Comparison of ENCODE assay signal across 11 mouse cellular contexts in genomic region chr1:135158633-135159032, GRCm38 (mm10). TPM values are rescaled to one million over a fixed set of nuclear protein-coding genes. Genes with fewer than 3 reads are reported as not detected.
DNase-seq lines count a peak whose midpoint lies in the region; ATAC-seq and TF ChIP-seq lines count a peak whose summit lies in the region.
"Had no signal": no experiment of that assay in that cellular context is flagged by ENCODE, and none has a peak within 500 bp of the region (broad histone marks: within the 10 kb centered on the region; RNA-seq: fewer than 3 reads in every experiment).

No protein-coding gene starts in this region.

- H3K27ac ChIP-seq in forebrain, embryonic 13.5 days, result peak overlapping the region; percentile 63
- H3K27ac ChIP-seq: heart, embryonic 10.5 days had no signal

- H3K27me3 ChIP-seq in forebrain, embryonic 13.5 days, result no peaks in the 10 kb centered on the region; the same call in 1 of the 2 replicates
- no peaks in the 10 kb centered on the region for H3K27me3 ChIP-seq in myocyte (ENCODE audit: control insufficient read depth, insufficient read depth, insufficient read length)

- H3ac ChIP-seq in myocyte (ENCODE audit: control insufficient read depth, insufficient read length), result no peak overlapping the region

- no peak overlapping the region for H3K4me3 ChIP-seq in forebrain, embryonic 13.5 days
- no peak overlapping the region for H3K4me3 ChIP-seq in myocyte
- H3K4me3 ChIP-seq: heart, embryonic 10.5 days had no signal

- H3K4me1 ChIP-seq in forebrain, embryonic 13.5 days, result peaks cover 34% of the 10 kb centered on the region

- ATAC-seq in forebrain, embryonic 13.5 days, result peak; percentile 69

- DNase-seq in layer of hippocampus, adult 18-20 months (ENCODE audit: low spot score in 2 of 2), result peak; percentile 32 to 59
- DNase-seq in layer of hippocampus, postnatal 25 days (ENCODE audit: extremely low spot score in 1 of 2, low spot score in 1 of 2), result no peak
- DNase-seq in layer of hippocampus, postnatal 10 days (ENCODE audit: low spot score in 2 of 2), result peak; percentile 70 to 76
- DNase-seq in urinary bladder, postnatal 10 days (ENCODE audit: low spot score), result no peak
- DNase-seq in adrenal gland, postnatal 4 days (ENCODE audit: low spot score in 2 of 2), result no peak
- DNase-seq in adrenal gland, adult 8-10 months, result no peak
- DNase-seq: kidney, postnatal 36 days; lung, embryonic 14.5 days had no signal

- H3K79me2 ChIP-seq in myocyte (ENCODE audit: control insufficient read depth, insufficient read depth), result no peaks in the 10 kb centered on the region

- 0 out of 2 replicates have a peak overlapping the region, but pooled peaks have one; percentile 1 for H3K4me2 ChIP-seq in forebrain, embryonic 13.5 days
- no peak overlapping the region for H3K4me2 ChIP-seq in myocyte (ENCODE audit: low read depth)
- H3K4me2 ChIP-seq: lung, embryonic 14.5 days had no signal

- no peaks in the 10 kb centered on the region for H3K9me3 ChIP-seq in forebrain, embryonic 13.5 days (replicated peaks)
- H3K9me3 ChIP-seq: heart, embryonic 10.5 days had no signal

- WGBS in forebrain, embryonic 13.5 days, result 47% methylated on average over 5 of the region's 5 CpGs

- H3K9ac ChIP-seq in forebrain, embryonic 13.5 days, result no peak overlapping the region
- H3K9ac ChIP-seq: lung, embryonic 14.5 days had no signal

- H3K36me3 ChIP-seq in forebrain, embryonic 13.5 days (ENCODE audit: poor library complexity, severe bottlenecking), result peaks cover 23% of the 10 kb centered on the region
- H3K36me3 ChIP-seq in myocyte (ENCODE audit: control insufficient read depth, insufficient read depth), result peaks cover 19% of the 10 kb centered on the region

- TF ChIP-seq POLR2A in myocyte (IDR thresholded peaks at IDR 0.05; ENCODE audit: insufficient read length, low read depth), result no peak

TF ChIP-seq in myocyte, 11 proteins besides CTCF, POLR2A, EP300 and RAD21:
- TF ChIP-seq TCF3 (IDR thresholded peaks at IDR 0.05; ENCODE audit: insufficient read length, low read depth) (no peak), POLR2AphosphoS2 (IDR thresholded peaks at IDR 0.05; ENCODE audit: insufficient read length, low read depth) (peak; percentile 26)

RNA-seq across cellular contexts. Expression of gene Gpr37l1, which starts 8.8 kb away (rescaled TPM):
- 100 to 1,000 TPM; 195 to 208 TPM for total RNA-seq in layer of hippocampus, adult 18-20 months (2021)
- total RNA-seq in layer of hippocampus, postnatal 25 days (2021), result 100 to 1,000 TPM; 226 to 229 TPM
- polyA plus RNA-seq in forebrain, embryonic 13.5 days (2015; fragmentation: Nextera tagmentation; extraction: Ambion mirVana), result not detected in 2 replicates
- 100 to 1,000 TPM; 120 to 129 TPM for total RNA-seq in layer of hippocampus, postnatal 10 days (2021)
- polyA plus RNA-seq in myocyte (2012; fragmentation: generic; extraction: Trizol), result 0.07 TPM
- 1 to 10 TPM in 1 of 2 experiments, under 1 TPM in 1; 0.82 to 1.0 TPM for total RNA-seq in adrenal gland, postnatal 4 days (2021)
- 1 to 10 TPM in 3 of 4 experiments, under 1 TPM in 1; 0.80 to 1.9 (median 1.3) TPM for total RNA-seq in adrenal gland, adult 8-10 months (2022)
- polyA plus RNA-seq: heart, embryonic 10.5 days; lung, embryonic 14.5 days had no signal

RNA-seq across cellular contexts. Expression of gene Arl8a, which starts 12.0 kb away (rescaled TPM):
- total RNA-seq in layer of hippocampus, adult 18-20 months (2021), result 100 to 1,000 TPM; 248 to 258 TPM
- 100 to 1,000 TPM; 259 to 264 TPM for total RNA-seq in layer of hippocampus, postnatal 25 days (2021)
- polyA plus RNA-seq in forebrain, embryonic 13.5 days (2015; fragmentation: Nextera tagmentation; extraction: Ambion mirVana), result 161 and 162 TPM in 2 replicates
- total RNA-seq in layer of hippocampus, postnatal 10 days (2021), result 100 to 1,000 TPM; 393 to 420 TPM
- 61.2 TPM for polyA plus RNA-seq in myocyte (2012; fragmentation: generic; extraction: Trizol)
- 10 to 100 TPM; 62.8 to 73.7 TPM for total RNA-seq in adrenal gland, postnatal 4 days (2021)
- total RNA-seq in adrenal gland, adult 8-10 months (2022), result 10 to 100 TPM; 57.5 to 77.4 (median 68.5) TPM

RNA-seq across cellular contexts. Expression of gene Ptpn7, which starts 26.1 kb away (rescaled TPM):
- not detected for total RNA-seq in layer of hippocampus, adult 18-20 months (2021)
- under 1 TPM in 1 of 2 experiments, not detected in 1; 0.12 TPM for total RNA-seq in layer of hippocampus, postnatal 25 days (2021)
- polyA plus RNA-seq in forebrain, embryonic 13.5 days (2015; fragmentation: Nextera tagmentation; extraction: Ambion mirVana), result 0.34 and 0.53 TPM in 2 replicates
- total RNA-seq in layer of hippocampus, postnatal 10 days (2021), result under 1 TPM; 0.11 to 0.14 TPM
- polyA plus RNA-seq in myocyte (2012; fragmentation: generic; extraction: Trizol), result 0.26 TPM
- 1 to 10 TPM; 1.4 TPM for total RNA-seq in adrenal gland, postnatal 4 days (2021)
- total RNA-seq in adrenal gland, adult 8-10 months (2022), result 1 to 10 TPM; 1.4 to 1.5 (median 1.4) TPM

RNA-seq across cellular contexts. Expression of gene Lgr6, which starts 53.6 kb away (rescaled TPM):
- 1 to 10 TPM; 1.3 to 2.6 TPM for total RNA-seq in layer of hippocampus, adult 18-20 months (2021)
- 1 to 10 TPM; 1.6 to 2.4 TPM for total RNA-seq in layer of hippocampus, postnatal 25 days (2021)
- 0.15 and 0.30 TPM in 2 replicates for polyA plus RNA-seq in forebrain, embryonic 13.5 days (2015; fragmentation: Nextera tagmentation; extraction: Ambion mirVana)
- total RNA-seq in layer of hippocampus, postnatal 10 days (2021), result 1 to 10 TPM; 1.4 to 1.8 TPM
- 2.1 TPM for polyA plus RNA-seq in myocyte (2012; fragmentation: generic; extraction: Trizol)
- total RNA-seq in adrenal gland, postnatal 4 days (2021), result 1 to 10 TPM; 3.7 to 5.0 TPM
- 1 to 10 TPM in 2 of 4 experiments, under 1 TPM in 2; 0.40 to 2.2 (median 1.1) TPM for total RNA-seq in adrenal gland, adult 8-10 months (2022)

Comparison
In these comparisons a context has a peak if more than half of its experiments do, and no peak if none do; other contexts are left out.
1. DNase-seq: peak in layer of hippocampus, adult 18-20 months (2 of 2) and layer of hippocampus, postnatal 10 days (2 of 2); none in layer of hippocampus, postnatal 25 days (0 of 2), urinary bladder, postnatal 10 days (single experiment), adrenal gland, postnatal 4 days (0 of 2) and adrenal gland, adult 8-10 months (single experiment).
2. RNA of gene Gpr37l1, which starts 8.8 kb away (total RNA-seq): 226 to 229 TPM in layer of hippocampus, postnatal 25 days, 195 to 208 TPM in layer of hippocampus, adult 18-20 months and 120 to 129 TPM in layer of hippocampus, postnatal 10 days; 0.80 to 1.9 TPM in adrenal gland, adult 8-10 months and 0.82 to 1.0 TPM in adrenal gland, postnatal 4 days; every median in the first group is over 10 times any median in the second.